Mouse (Mus musculus): ENCODE measurements around the gene Plcz1.

DNA sequence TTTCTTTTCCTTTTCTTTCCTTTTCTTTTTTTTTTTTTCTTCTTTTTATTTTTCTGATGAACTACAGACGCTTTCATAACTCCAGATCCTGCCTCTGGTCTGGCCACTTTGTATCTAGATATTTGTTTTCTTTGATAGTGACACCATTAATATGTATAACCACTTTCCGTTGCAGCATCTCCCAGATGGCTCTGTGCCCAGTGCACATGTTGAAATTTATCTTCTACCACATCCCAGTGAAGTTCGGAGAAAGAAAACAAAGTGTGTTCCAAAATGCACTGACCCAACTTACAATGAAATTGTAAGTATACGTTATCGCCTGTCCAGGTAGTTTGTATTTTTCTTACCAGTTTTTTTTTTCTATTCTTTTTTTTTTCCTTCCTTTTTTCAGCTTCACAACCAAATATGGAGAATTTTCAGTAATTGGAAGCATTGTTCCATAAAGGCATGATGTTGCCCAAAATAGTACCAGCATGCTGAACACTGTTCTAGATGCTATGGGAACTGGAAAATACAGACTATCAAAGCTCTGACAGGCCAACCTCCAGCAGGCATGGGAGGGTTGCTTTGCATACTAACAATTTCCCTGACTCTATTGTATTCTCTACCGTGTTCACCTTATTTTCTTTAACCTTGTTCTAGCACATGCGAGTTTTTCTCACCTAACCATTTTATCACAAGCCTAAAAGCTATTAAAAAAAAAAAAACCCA, 83.6 kb downstream of the Plcz1 start:
- TF ChIP-seq CTCF (IDR thresholded peaks at IDR 0.05; ENCODE audit: insufficient read depth, low read depth, low read length), result no peak
- TF ChIP-seq POLR2A (IDR thresholded peaks at IDR 0.05; ENCODE audit: insufficient read depth, low read depth, low read length), result no peak
